Mouse (Mus musculus): Measurements from ENCODE around the gene Scd3. TPM values are rescaled to one million over a fixed set of nuclear protein-coding genes. Genes with fewer than 3 reads are reported as not detected.
"Not testable (repeated sequence)": the region's sequence is repeated elsewhere in the genome, so short reads cannot be mapped to it uniquely, and the experiment has no call there.

Gene Scd3
- total RNA-seq, 1 experiment from 2014 or later = not detected

GRCm38 (mm10) chr19:44273711-44274110 is 70.6 kb downstream of the Scd3 start:
- no peak for DNase-seq

- DNase-seq = no peak
Measured at GRCm38 (mm10) chr19:44274452-44274851, 71.4 kb downstream of the Scd3 start.

- no peak for DNase-seq
Measured at GRCm38 (mm10) chr19:44275418-44275817, 72.3 kb downstream of the Scd3 start.

GRCm38 (mm10) chr19:44276861-44277260 is 73.8 kb downstream of the Scd3 start:
- DNase-seq = no peak

GRCm38 (mm10) chr19:44277931-44278330 is 74.9 kb downstream of the Scd3 start:
- no peak for DNase-seq

- DNase-seq = peak; percentile 69
Measured at GRCm38 (mm10) chr19:44280755-44281154, 77.7 kb downstream of the Scd3 start.

- DNase-seq = not testable (repeated sequence)
Measured at GRCm38 (mm10) chr19:44281825-44282447, 78.9 kb downstream of the Scd3 start.

- no peak for DNase-seq
Measured at GRCm38 (mm10) chr19:44282534-44283156, 79.6 kb downstream of the Scd3 start.

GRCm38 (mm10) chr19:44283157-44284024 is 80.3 kb downstream of the Scd3 start:
- DNase-seq = no peak

- DNase-seq = peak; percentile 89
Measured at GRCm38 (mm10) chr19:44284025-44284695, 81.1 kb downstream of the Scd3 start.

GRCm38 (mm10) chr19:44284723-44285122 is 81.7 kb downstream of the Scd3 start:
- DNase-seq = no peak

GRCm38 (mm10) chr19:44285554-44285953 is 82.5 kb downstream of the Scd3 start:
- no peak for DNase-seq

- DNase-seq = no peak
Measured at GRCm38 (mm10) chr19:44286109-44286508, 83.0 kb downstream of the Scd3 start.

- no peak for DNase-seq
Measured at GRCm38 (mm10) chr19:44287415-44288110, 84.5 kb downstream of the Scd3 start.

- no peak for DNase-seq
Measured at GRCm38 (mm10) chr19:44292083-44292482, 89.0 kb downstream of the Scd3 start.

GRCm38 (mm10) chr19:44292483-44292882 is 89.4 kb downstream of the Scd3 start:
- no peak for DNase-seq

GRCm38 (mm10) chr19:44292941-44293768 is 90.1 kb downstream of the Scd3 start, which contains the start of gene Scd2:
Gene Scd2 (plus strand): TSS chr19:44293674.
- no peak for DNase-seq

Data from adrenal gland, postnatal 25 days (tissue).